8 mouse cellular contexts compared by ENCODE assay signal in genomic region chr6:14409772-14410171, GRCm38 (mm10).
DNase-seq lines count a peak whose midpoint lies in the region; ATAC-seq lines count a peak whose summit lies in the region.

No protein-coding gene starts in this region.

- 43% methylated on average over 4 of the region's 4 CpGs for WGBS in kidney, embryonic 16.5 days

- no peaks in the 10 kb centered on the region for H3K9me3 ChIP-seq in kidney, embryonic 16.5 days (ENCODE audit: low read length)

- H3K4me3 ChIP-seq in kidney, embryonic 16.5 days (ENCODE audit: low read length): no peak overlapping the region

- DNase-seq in embryo, embryonic 11 days: peak; percentile 15
- no peak for DNase-seq in embryo, embryonic 10 days (ENCODE audit: low spot score)
- peak; percentile 18 for DNase-seq in adipocyte (ENCODE audit: low spot score)
- peak; percentile 22 for DNase-seq in gastrocnemius, postnatal 10 days
- DNase-seq in left cerebral cortex, adult 9 months (ENCODE audit: low spot score in 2 of 2): peak; percentile 44 to 65
- no peak for DNase-seq in lung, postnatal 36 days

- H3K9ac ChIP-seq in kidney, embryonic 16.5 days (replicated peaks; ENCODE audit: low read length): no peak overlapping the region

- H3K4me1 ChIP-seq in kidney, embryonic 16.5 days (ENCODE audit: insufficient read depth, low read length): no peaks in the 10 kb centered on the region

- ATAC-seq in megakaryocyte-erythroid progenitor cell, adult 5-6 weeks (replicated peaks; ENCODE audit: low FRiP score, low TSS enrichment, poor library complexity, severe bottlenecking): no peak
- no peak for ATAC-seq in kidney, embryonic 16.5 days (ENCODE audit: low FRiP score, low TSS enrichment)

- no peaks in the 10 kb centered on the region for H3K27me3 ChIP-seq in kidney, embryonic 16.5 days (ENCODE audit: insufficient read depth, low read length)

- H3K4me2 ChIP-seq in kidney, embryonic 16.5 days (replicated peaks; ENCODE audit: low read depth, low read length): no peak overlapping the region

- no peak overlapping the region for H3K27ac ChIP-seq in kidney, embryonic 16.5 days (ENCODE audit: low read length)

- no peaks in the 10 kb centered on the region for H3K36me3 ChIP-seq in kidney, embryonic 16.5 days (ENCODE audit: insufficient read depth, low read length)

Comparison
In these comparisons a context has a peak if more than half of its experiments do, and no peak if none do; other contexts are left out.
1. DNase-seq: peak in embryo, embryonic 11 days (single experiment), adipocyte (single experiment), gastrocnemius, postnatal 10 days (single experiment) and left cerebral cortex, adult 9 months (2 of 2); none in embryo, embryonic 10 days (single experiment) and lung, postnatal 36 days (single experiment).